Mouse (Mus musculus): ENCODE results near the gene Mob3b.

Mob3b gene

GRCm38 (mm10) chr4:35146597-35146996, 10.7 kb downstream of the Mob3b start:
- no peak for DNase-seq

GRCm38 (mm10) chr4:35145726-35146125, 11.6 kb downstream of the Mob3b start:
- DNase-seq = no peak

- no peak for DNase-seq
Observed at GRCm38 (mm10) chr4:35143472-35144102, 13.7 kb downstream of the Mob3b start.

- DNase-seq = no peak
Observed at GRCm38 (mm10) chr4:35140317-35140716, 17.0 kb downstream of the Mob3b start.

- DNase-seq = no peak
Observed at GRCm38 (mm10) chr4:35138077-35138476, 19.2 kb downstream of the Mob3b start.

- no peak for DNase-seq
Observed at GRCm38 (mm10) chr4:35136996-35137395, 20.3 kb downstream of the Mob3b start.

GRCm38 (mm10) chr4:35135806-35136205, 21.5 kb downstream of the Mob3b start:
- DNase-seq = no peak

GRCm38 (mm10) chr4:35134846-35135611, 22.3 kb downstream of the Mob3b start:
- DNase-seq = no peak

GRCm38 (mm10) chr4:35133411-35133810, 23.9 kb downstream of the Mob3b start:
- DNase-seq = no peak

GRCm38 (mm10) chr4:35131592-35131991, 25.7 kb downstream of the Mob3b start:
- no peak for DNase-seq

GRCm38 (mm10) chr4:35130411-35130948, 26.8 kb downstream of the Mob3b start:
- no peak for DNase-seq

GRCm38 (mm10) chr4:35127759-35128158, 29.5 kb downstream of the Mob3b start:
- peak; percentile 30 for DNase-seq

GRCm38 (mm10) chr4:35126776-35127175, 30.5 kb downstream of the Mob3b start:
- DNase-seq = no peak

GRCm38 (mm10) chr4:35125299-35125777, 31.9 kb downstream of the Mob3b start:
- DNase-seq = no peak

GRCm38 (mm10) chr4:35124027-35124426, 33.3 kb downstream of the Mob3b start:
- DNase-seq = no peak

- DNase-seq = no peak
Observed at GRCm38 (mm10) chr4:35123087-35123486, 34.2 kb downstream of the Mob3b start.

- DNase-seq = peak; percentile 32
Observed at GRCm38 (mm10) chr4:35121060-35121459, 36.2 kb downstream of the Mob3b start.

- no peak for DNase-seq
Observed at GRCm38 (mm10) chr4:35120575-35120974, 36.7 kb downstream of the Mob3b start.

- DNase-seq = no peak
Observed at GRCm38 (mm10) chr4:35120159-35120558, 37.1 kb downstream of the Mob3b start.

- DNase-seq = no peak
Observed at GRCm38 (mm10) chr4:35118851-35119250, 38.4 kb downstream of the Mob3b start.

- DNase-seq = no peak
Observed at GRCm38 (mm10) chr4:35117144-35117543, 40.1 kb downstream of the Mob3b start.

- DNase-seq = no peak
Observed at GRCm38 (mm10) chr4:35115933-35116332, 41.4 kb downstream of the Mob3b start.

GRCm38 (mm10) chr4:35114950-35115349, 42.3 kb downstream of the Mob3b start:
- DNase-seq = no peak

All from kidney, postnatal 10 days (tissue).